Mouse (Mus musculus) liver, embryonic 16.5 days (tissue): ENCODE measurements around the gene Emg1. TPM values are rescaled to one million over a fixed set of nuclear protein-coding genes. Genes with fewer than 3 reads are reported as not detected.
"Not testable (repeated sequence)": the region's sequence is repeated elsewhere in the genome, so short reads cannot be mapped to it uniquely, and the experiment has no call there.

Source experiments
- ATAC-seq: fragments of 200-750 bp; cut with Nextera tagmentation; 2 replicates; pipeline ENCODE4 v1.8.0; 2017; ENCODE audit warnings: low read depth, mild to moderate bottlenecking, moderate number of reproducible peaks, moderate library complexity
- H3K27ac ChIP-seq: fragments of 300-500 bp; sonication (generic); 2 replicates; pipeline ENCODE4 v1.5.1; 2014; ENCODE audit warnings: mild to moderate bottlenecking, low read length
- H3K27me3 ChIP-seq: fragments of 300-500 bp; sonication (generic); 2 replicates; pipeline ENCODE4 v1.6.1; 2014; ENCODE audit warnings: low read depth, low read length, mixed read lengths; ENCODE audit not compliant: control insufficient read depth, insufficient read depth
- H3K36me3 ChIP-seq: fragments of 300-500 bp; sonication (generic); 2 replicates; pipeline ENCODE4 v1.6.1; 2014; ENCODE audit warnings: mild to moderate bottlenecking; ENCODE audit not compliant: control insufficient read depth, insufficient read depth
- H3K4me1 ChIP-seq: fragments of 300-500 bp; sonication (generic); 2 replicates; pipeline ENCODE4 v1.6.1; 2014; ENCODE audit warnings: low read depth, low read length, mixed read lengths; ENCODE audit not compliant: control insufficient read depth
- H3K4me2 ChIP-seq: fragments of 300-500 bp; sonication (generic); 2 replicates; pipeline ENCODE4 v1.6.1; 2014; ENCODE audit warnings: low read depth, low read length, mixed read lengths
- H3K4me3 ChIP-seq: fragments of 300-500 bp; sonication (generic); 2 replicates; pipeline ENCODE4 v1.5.1; 2014; ENCODE audit warnings: low read depth, mild to moderate bottlenecking, low read length
- H3K9ac ChIP-seq: fragments of 300-500 bp; sonication (generic); 2 replicates; pipeline ENCODE4 v1.6.1; 2014; ENCODE audit warnings: low read depth, low read length
- H3K9me3 ChIP-seq: fragments of 300-500 bp; sonication (generic); replicated peaks from 2 replicates; pipeline ENCODE4 v1.6.1; 2016; ENCODE audit warnings: low read length; ENCODE audit not compliant: control insufficient read depth
- WGBS: fragments of 180-500 bp; shearing (Covaris S2); extraction: QIAGEN DNeasy Blood & Tissue Kit; methylation state at CpG from one replicate; pipeline ENCODE4 v1.1.7; 2014; ENCODE audit not compliant: insufficient replicate concordance; 5-methylcytosine and 5-hydroxymethylcytosine counted together
- polyA plus RNA-seq: library from polyadenylated mRNA; unstranded; fragments of >200 nt; fragmentation: Nextera tagmentation; extraction: Ambion mirVana; gene quantifications from 2 replicates; pipeline ENCODE4 v1.2.1, GENCODE M21; 2015

Gene Emg1
- polyA plus RNA-seq, 1 experiment from 2014 or later = 105 TPM

GRCm38 (mm10) chr6:124693243-124693981 is 18.6 kb downstream of the Emg1 start:
- no peak; the same call in 1 of the 2 replicates for ATAC-seq
- WGBS = 79% methylated on average over 15 of the region's 15 CpGs

GRCm38 (mm10) chr6:124690517-124690916 is 21.5 kb downstream of the Emg1 start:
- peak overlapping the region; percentile 60 for H3K27ac ChIP-seq
- H3K9ac ChIP-seq = no peak overlapping the region
- H3K27me3 ChIP-seq = no peaks in the 10 kb centered on the region
- ATAC-seq = peak; percentile 38; the same call in 1 of the 2 replicates
- no peaks in the 10 kb centered on the region for H3K9me3 ChIP-seq
- no peak overlapping the region for H3K4me2 ChIP-seq
- H3K4me3 ChIP-seq = no peak overlapping the region
- peaks cover 38% of the 10 kb centered on the region for H3K4me1 ChIP-seq
- H3K36me3 ChIP-seq = no peaks in the 10 kb centered on the region; the same call in 1 of the 2 replicates
- 55% methylated on average over 3 of the region's 3 CpGs for WGBS

More at GRCm38 (mm10) chr6:124693243-124693981, 18.6 kb downstream of the Emg1 start:
- Histone ChIP-seq H3K4me2 (no peak overlapping the region), H3K9me3 (no peaks in the 10 kb centered on the region), H3K27me3 (no peaks in the 10 kb centered on the region), H3K4me3 (no peak overlapping the region), H3K36me3 (no peaks in the 10 kb centered on the region; the same call in 1 of the 2 replicates), H3K4me1 (peaks cover 21% of the 10 kb centered on the region), H3K9ac (no peak overlapping the region), H3K27ac (no peak overlapping the region)

- H3K27ac ChIP-seq = no peak overlapping the region
- WGBS = 81% methylated on average over 3 of the region's 3 CpGs
Measured at GRCm38 (mm10) chr6:124689011-124689410, 23.0 kb downstream of the Emg1 start.

GRCm38 (mm10) chr6:124688151-124688758 is 23.7 kb downstream of the Emg1 start:
- no peaks in the 10 kb centered on the region for H3K36me3 ChIP-seq
- H3K4me1 ChIP-seq = peaks cover 47% of the 10 kb centered on the region
- H3K27ac ChIP-seq = 0 out of 2 replicates have a peak overlapping the region, but pooled peaks have one; percentile 35
- 54% methylated on average over 8 of the region's 8 CpGs for WGBS
- no peak overlapping the region for H3K4me2 ChIP-seq
- H3K27me3 ChIP-seq = no peaks in the 10 kb centered on the region
- H3K9me3 ChIP-seq = no peaks in the 10 kb centered on the region
- no peak for ATAC-seq
- no peak overlapping the region for H3K4me3 ChIP-seq
- H3K9ac ChIP-seq = no peak overlapping the region

More at GRCm38 (mm10) chr6:124689011-124689410, 23.0 kb downstream of the Emg1 start:
- H3K27me3 ChIP-seq = no peaks in the 10 kb centered on the region
- H3K9me3 ChIP-seq = no peaks in the 10 kb centered on the region
- H3K4me1 ChIP-seq = peaks cover 43% of the 10 kb centered on the region
- no peak overlapping the region for H3K4me2 ChIP-seq
- H3K4me3 ChIP-seq = no peak overlapping the region
- H3K36me3 ChIP-seq = no peaks in the 10 kb centered on the region
- ATAC-seq = no peak
- no peak overlapping the region for H3K9ac ChIP-seq

- not testable (repeated sequence) for ATAC-seq, H3K4me3 ChIP-seq, H3K36me3 ChIP-seq, H3K4me2 ChIP-seq, H3K9ac ChIP-seq, H3K27ac ChIP-seq, H3K27me3 ChIP-seq, H3K9me3 ChIP-seq
- peaks cover 56% of the 10 kb centered on the region for H3K4me1 ChIP-seq
- WGBS = 66% methylated on average over 1 of the region's 1 CpGs
Measured at GRCm38 (mm10) chr6:124686644-124687043, 25.3 kb downstream of the Emg1 start.

- peak overlapping the region; percentile 24 for H3K4me2 ChIP-seq
- no peaks in the 10 kb centered on the region for H3K9me3 ChIP-seq
- no peaks in the 10 kb centered on the region for H3K27me3 ChIP-seq
- no peaks in the 10 kb centered on the region for H3K36me3 ChIP-seq
- 29% methylated on average over 12 of the region's 12 CpGs for WGBS
- peak; percentile 27; the same call in 1 of the 2 replicates for ATAC-seq
- peaks cover 56% of the 10 kb centered on the region for H3K4me1 ChIP-seq
- no peak overlapping the region for H3K9ac ChIP-seq
- peak overlapping the region; percentile 60 for H3K27ac ChIP-seq
- no peak overlapping the region for H3K4me3 ChIP-seq
Measured at GRCm38 (mm10) chr6:124685606-124686386, 26.2 kb downstream of the Emg1 start.

GRCm38 (mm10) chr6:124683591-124684417 is 28.2 kb downstream of the Emg1 start:
- H3K27ac ChIP-seq = peak overlapping the region; percentile 57
- no peaks in the 10 kb centered on the region for H3K36me3 ChIP-seq
- no peaks in the 10 kb centered on the region for H3K9me3 ChIP-seq
- H3K27me3 ChIP-seq = no peaks in the 10 kb centered on the region
- H3K4me1 ChIP-seq = peaks cover 50% of the 10 kb centered on the region
- ATAC-seq = peak; percentile 88
- H3K4me3 ChIP-seq = no peak overlapping the region
- no peak overlapping the region; the same call in 1 of the 2 replicates for H3K9ac ChIP-seq
- peak overlapping the region; percentile 40 for H3K4me2 ChIP-seq
- 46% methylated on average over 14 of the region's 14 CpGs for WGBS

GRCm38 (mm10) chr6:124682291-124682690 is 29.7 kb downstream of the Emg1 start:
- not testable (repeated sequence) for H3K4me2 ChIP-seq, H3K27ac ChIP-seq, ATAC-seq, H3K9ac ChIP-seq, H3K4me3 ChIP-seq, H3K36me3 ChIP-seq, H3K9me3 ChIP-seq, H3K27me3 ChIP-seq
- 52% methylated on average over 6 of the region's 6 CpGs for WGBS
- peaks cover 40% of the 10 kb centered on the region for H3K4me1 ChIP-seq
